10 mouse cellular contexts compared by ENCODE assay signal in the genomic region with DNA sequence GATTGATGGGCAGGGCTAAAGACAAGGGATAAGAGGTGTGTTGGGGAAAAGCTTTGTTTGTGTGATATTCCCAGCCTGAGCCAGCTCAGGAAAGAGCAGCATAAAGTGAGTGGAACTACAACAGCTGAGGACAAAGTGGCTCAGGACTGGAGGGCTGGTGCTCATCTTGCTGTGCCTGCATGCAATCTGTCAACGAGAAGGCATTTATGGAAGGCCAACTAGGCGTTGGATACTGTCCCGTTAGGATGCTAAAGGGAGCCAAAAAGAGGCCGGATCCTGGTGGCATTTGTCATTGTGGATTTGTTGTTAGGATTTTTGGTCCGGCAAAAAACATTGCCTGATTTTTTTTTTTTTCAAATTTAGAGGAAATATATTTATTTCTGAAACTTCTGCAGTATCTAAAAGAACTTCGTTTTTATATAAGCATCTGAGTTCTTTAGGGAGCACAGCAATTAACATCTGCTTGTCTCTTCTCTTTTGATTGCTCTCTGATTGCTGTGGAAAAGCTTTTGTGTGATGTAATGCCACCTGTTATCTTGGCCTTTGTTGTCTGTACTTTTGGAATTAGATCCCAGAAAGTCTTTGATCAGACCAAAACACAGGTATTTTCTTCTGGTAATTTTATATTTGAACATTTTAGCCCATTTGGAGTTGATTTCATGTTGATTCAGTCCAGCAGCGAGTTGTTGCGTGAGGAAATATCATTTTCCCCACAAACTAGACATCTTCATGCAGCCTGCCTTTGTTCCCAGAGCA. TPM values are rescaled to one million over a fixed set of nuclear protein-coding genes. Genes with fewer than 3 reads are reported as not detected.
DNase-seq lines count a peak whose midpoint lies in the region; ATAC-seq and TF ChIP-seq lines count a peak whose summit lies in the region.
"Had no signal": no experiment of that assay in that cellular context is flagged by ENCODE, and none has a peak within 500 bp of the region (broad histone marks: within the 10 kb centered on the region; RNA-seq: fewer than 3 reads in every experiment).

No protein-coding gene starts in this region.

- H3K9ac ChIP-seq in forebrain, embryonic 13.5 days, result no peak overlapping the region
- no peak overlapping the region for H3K9ac ChIP-seq in forebrain, embryonic 12.5 days
- H3K9ac ChIP-seq in lung, embryonic 15.5 days, result no peak overlapping the region
- H3K9ac ChIP-seq in intestine, postnatal 0 days (ENCODE audit: low read depth, low read length), result no peak overlapping the region; the same call in 1 of the 2 replicates
- H3K9ac ChIP-seq: limb, embryonic 12.5 days had no signal

- H3K27me3 ChIP-seq in forebrain, embryonic 13.5 days, result no peaks in the 10 kb centered on the region
- H3K27me3 ChIP-seq in forebrain, embryonic 12.5 days, result no peaks in the 10 kb centered on the region
- H3K27me3 ChIP-seq in lung, embryonic 15.5 days, result no peaks in the 10 kb centered on the region
- H3K27me3 ChIP-seq in intestine, postnatal 0 days (replicated peaks; ENCODE audit: control insufficient read depth, insufficient read depth, low read length), result no peaks in the 10 kb centered on the region
- H3K27me3 ChIP-seq: limb, embryonic 12.5 days had no signal

- 61% methylated on average over 8 of the region's 8 CpGs for WGBS in forebrain, embryonic 13.5 days
- 73% methylated on average over 8 of the region's 8 CpGs for WGBS in forebrain, embryonic 12.5 days
- 43% methylated on average over 8 of the region's 8 CpGs for WGBS in lung, embryonic 15.5 days
- WGBS in intestine, postnatal 0 days, result 55% methylated on average over 8 of the region's 8 CpGs

- no peak overlapping the region for H3K4me3 ChIP-seq in forebrain, embryonic 13.5 days
- no peak overlapping the region for H3K4me3 ChIP-seq in forebrain, embryonic 12.5 days (replicated peaks)
- H3K4me3 ChIP-seq in lung, embryonic 15.5 days, result no peak overlapping the region
- H3K4me3 ChIP-seq in intestine, postnatal 0 days (ENCODE audit: low read depth, low read length), result no peak overlapping the region
- H3K4me3 ChIP-seq: limb, embryonic 12.5 days had no signal

- H3K36me3 ChIP-seq in forebrain, embryonic 13.5 days (ENCODE audit: poor library complexity, severe bottlenecking), result no peaks in the 10 kb centered on the region
- H3K36me3 ChIP-seq in forebrain, embryonic 12.5 days (replicated peaks), result 0 out of 2 replicates have a peak, but pooled peaks cover 3% of the 10 kb centered on the region
- no peaks in the 10 kb centered on the region for H3K36me3 ChIP-seq in lung, embryonic 15.5 days
- H3K36me3 ChIP-seq in intestine, postnatal 0 days (ENCODE audit: control insufficient read depth, insufficient read depth), result peaks cover 6% of the 10 kb centered on the region; the same call in 1 of the 2 replicates

- H3K4me2 ChIP-seq in forebrain, embryonic 13.5 days, result no peak overlapping the region
- H3K4me2 ChIP-seq in forebrain, embryonic 12.5 days, result no peak overlapping the region
- H3K4me2 ChIP-seq in lung, embryonic 15.5 days, result 0 out of 2 replicates have a peak overlapping the region, but pooled peaks have one; percentile 4
- peak overlapping the region; percentile 32; the same call in 1 of the 2 replicates for H3K4me2 ChIP-seq in intestine, postnatal 0 days (replicated peaks; ENCODE audit: low read depth)
- H3K4me2 ChIP-seq: limb, embryonic 12.5 days had no signal

- H3K4me1 ChIP-seq in forebrain, embryonic 13.5 days, result peaks cover 39% of the 10 kb centered on the region
- H3K4me1 ChIP-seq in forebrain, embryonic 12.5 days, result peaks cover 22% of the 10 kb centered on the region
- H3K4me1 ChIP-seq in lung, embryonic 15.5 days, result peaks cover 29% of the 10 kb centered on the region; the same call in 1 of the 2 replicates
- H3K4me1 ChIP-seq in intestine, postnatal 0 days (replicated peaks; ENCODE audit: control insufficient read depth, insufficient read depth, low read length), result no peaks in the 10 kb centered on the region

- H3K27ac ChIP-seq in forebrain, embryonic 13.5 days, result peak overlapping the region; percentile 51
- no peak overlapping the region for H3K27ac ChIP-seq in forebrain, embryonic 12.5 days
- H3K27ac ChIP-seq in lung, embryonic 15.5 days, result peak overlapping the region; percentile 43; the same call in 1 of the 2 replicates
- H3K27ac ChIP-seq in intestine, postnatal 0 days (ENCODE audit: low read depth, low read length), result no peak overlapping the region
- H3K27ac ChIP-seq: limb, embryonic 12.5 days had no signal

- no peak for TF ChIP-seq CTCF in intestine, postnatal 0 days (IDR thresholded peaks at IDR 0.05; ENCODE audit: low read depth)

- no peaks in the 10 kb centered on the region for H3K9me3 ChIP-seq in forebrain, embryonic 13.5 days (replicated peaks)
- H3K9me3 ChIP-seq in forebrain, embryonic 12.5 days, result no peaks in the 10 kb centered on the region
- no peaks in the 10 kb centered on the region for H3K9me3 ChIP-seq in lung, embryonic 15.5 days
- no peaks in the 10 kb centered on the region for H3K9me3 ChIP-seq in intestine, postnatal 0 days (ENCODE audit: control insufficient read depth)
- H3K9me3 ChIP-seq: limb, embryonic 12.5 days had no signal

- no peak for DNase-seq in lung, postnatal 14 days
- DNase-seq in cerebellum, postnatal 14 days, result peak; percentile 60 to 63
- no peak for DNase-seq in kidney, postnatal 4 days
- no peak for DNase-seq in adrenal gland, adult 2 months

- no peak for ATAC-seq in forebrain, embryonic 13.5 days
- no peak for ATAC-seq in forebrain, embryonic 12.5 days (ENCODE audit: low FRiP score)
- ATAC-seq in lung, embryonic 15.5 days (ENCODE audit: borderline replicate concordance, extremely low read depth, low FRiP score, low TSS enrichment), result peak; percentile 49; the same call in 1 of the 2 replicates
- ATAC-seq in intestine, postnatal 0 days, result no peak
- ATAC-seq: hindbrain, embryonic 16.5 days had no signal

RNA-seq across cellular contexts. Expression of gene Dleu7, which starts 49.2 kb away (rescaled TPM):
- 17.4 and 20.4 TPM in 2 replicates for polyA plus RNA-seq in forebrain, embryonic 13.5 days (2015; fragmentation: Nextera tagmentation; extraction: Ambion mirVana)
- 9.1 and 10.2 TPM in 2 replicates for polyA plus RNA-seq in forebrain, embryonic 12.5 days (2016; fragmentation: Nextera tagmentation; extraction: Ambion mirVana)
- 0.54 and 0.96 TPM in 2 replicates for polyA plus RNA-seq in lung, embryonic 15.5 days (2015; fragmentation: Nextera tagmentation; extraction: Ambion mirVana)
- polyA plus RNA-seq in intestine, postnatal 0 days (2015; fragmentation: Nextera tagmentation; extraction: Ambion mirVana), result 0.50 and 0.57 TPM in 2 replicates
- under 1 TPM in 1 of 2 experiments, not detected in 1; 0.24 TPM for total RNA-seq in adrenal gland, adult 2 months (2021)
- 0.20 TPM in 1 of 2 replicates, not detected in the other for polyA plus RNA-seq in adrenal gland, adult 2 months (2012; rRNA removed)

RNA-seq across cellular contexts. Expression of gene Rnaseh2b, which starts 49.7 kb away (rescaled TPM):
- polyA plus RNA-seq in forebrain, embryonic 13.5 days (2015; fragmentation: Nextera tagmentation; extraction: Ambion mirVana), result 80.0 and 102 TPM in 2 replicates
- 78.8 and 80.8 TPM in 2 replicates for polyA plus RNA-seq in forebrain, embryonic 12.5 days (2016; fragmentation: Nextera tagmentation; extraction: Ambion mirVana)
- polyA plus RNA-seq in lung, embryonic 15.5 days (2015; fragmentation: Nextera tagmentation; extraction: Ambion mirVana), result 57.7 and 57.8 TPM in 2 replicates
- polyA plus RNA-seq in intestine, postnatal 0 days (2015; fragmentation: Nextera tagmentation; extraction: Ambion mirVana), result 56.1 and 57.3 TPM in 2 replicates
- 10 to 100 TPM; 15.0 to 17.3 TPM for total RNA-seq in adrenal gland, adult 2 months (2021)
- 0.65 and 0.92 TPM in 2 replicates for polyA plus RNA-seq in adrenal gland, adult 2 months (2012; rRNA removed)

Comparison
In these comparisons a context has a peak if more than half of its experiments do, and no peak if none do; other contexts are left out.
1. H3K27ac ChIP-seq: peak in forebrain, embryonic 13.5 days (single experiment) and lung, embryonic 15.5 days (single experiment); none in forebrain, embryonic 12.5 days (single experiment) and intestine, postnatal 0 days (single experiment).
2. H3K4me2 ChIP-seq: peak in lung, embryonic 15.5 days (single experiment) and intestine, postnatal 0 days (single experiment); none in forebrain, embryonic 13.5 days (single experiment) and forebrain, embryonic 12.5 days (single experiment).
3. DNase-seq: peak in cerebellum, postnatal 14 days (2 of 2); none in lung, postnatal 14 days (single experiment), kidney, postnatal 4 days (0 of 2) and adrenal gland, adult 2 months (single experiment).
4. RNA of gene Rnaseh2b, which starts 49.7 kb away (polyA plus RNA-seq): 80.0 to 102 TPM in forebrain, embryonic 13.5 days, 78.8 to 80.8 TPM in forebrain, embryonic 12.5 days, 57.7 to 57.8 TPM in lung, embryonic 15.5 days and 56.1 to 57.3 TPM in intestine, postnatal 0 days; 0.65 to 0.92 TPM in adrenal gland, adult 2 months; every median in the first group is over 10 times any median in the second.